Mouse (Mus musculus) hindbrain, embryonic 15.5 days (tissue): ENCODE results near the gene Homer3. TPM values are rescaled to one million over a fixed set of nuclear protein-coding genes. Genes with fewer than 3 reads are reported as not detected.

Experiments
- ATAC-seq: fragments of 200-750 bp; cut with Nextera tagmentation; 2 replicates; pipeline ENCODE4 v1.8.0; 2017; ENCODE audit warnings: low read depth, moderate number of reproducible peaks, moderate TSS enrichment; ENCODE audit not compliant: low FRiP score
- H3K27ac ChIP-seq: fragments of 300-500 bp; sonication (generic); replicated peaks from 2 replicates; pipeline ENCODE4 v1.5.1; 2015; ENCODE audit warnings: mild to moderate bottlenecking, inconsistent platforms
- H3K27me3 ChIP-seq: fragments of 300-500 bp; sonication (generic); 2 replicates; pipeline ENCODE4 v1.6.1; 2015; ENCODE audit warnings: control low read depth, inconsistent platforms
- H3K36me3 ChIP-seq: fragments of 300-500 bp; sonication (generic); 2 replicates; pipeline ENCODE4 v1.6.1; 2015; ENCODE audit warnings: control low read depth, inconsistent platforms
- H3K4me1 ChIP-seq: fragments of 300-500 bp; sonication (generic); replicated peaks from 2 replicates; pipeline ENCODE4 v1.6.1; 2015; ENCODE audit warnings: control low read depth, inconsistent platforms
- H3K4me2 ChIP-seq: fragments of 300-500 bp; sonication (generic); 2 replicates; pipeline ENCODE4 v1.6.1; 2015; ENCODE audit warnings: moderate library complexity, mild to moderate bottlenecking, inconsistent platforms
- H3K4me3 ChIP-seq: fragments of 300-500 bp; sonication (generic); 2 replicates; pipeline ENCODE4 v1.5.1; 2015; ENCODE audit warnings: mild to moderate bottlenecking, inconsistent platforms
- H3K9ac ChIP-seq: fragments of 300-500 bp; sonication (generic); 2 replicates; pipeline ENCODE4 v1.6.1; 2015; ENCODE audit warnings: inconsistent platforms
- H3K9me3 ChIP-seq: fragments of 300-500 bp; sonication (generic); 2 replicates; pipeline ENCODE4 v1.6.1; 2016; ENCODE audit warnings: control low read depth, inconsistent platforms
- WGBS: fragments of 180-500 bp; shearing (Covaris S2); methylation state at CpG from one replicate; pipeline ENCODE4 v1.1.7; 2015; 5-methylcytosine and 5-hydroxymethylcytosine counted together
- polyA plus RNA-seq: library from polyadenylated mRNA; unstranded; fragments of >200 nt; fragmentation: Nextera tagmentation; extraction: Ambion mirVana; gene quantifications from 2 replicates; pipeline ENCODE4 v1.2.1, GENCODE M21; 2015

Homer3 gene
- 30.8 and 36.5 TPM in 2 replicates for polyA plus RNA-seq

GRCm38 (mm10) chr8:70282603-70283135 is at the start of gene Homer3:
Gene Homer3 (plus strand): TSS chr8:70282827.
- Histone ChIP-seq H3K4me2 (peak within 1 kb of the TSS; percentile 95), H3K4me1 (peaks cover 22% of the 10 kb centered on the region), H3K9me3 (no peaks in the 10 kb centered on the region), H3K36me3 (peaks cover 20% of the 10 kb centered on the region), H3K27ac (peak within 1 kb of the TSS; percentile 65), H3K4me3 (peak within 1 kb of the TSS; percentile 75), H3K27me3 (no peaks in the 10 kb centered on the region), H3K9ac (peak within 1 kb of the TSS; percentile 73)
- under 1% methylated on average over 35 of the region's 36 CpGs for WGBS
- ATAC-seq = peak; percentile 86

DNA sequence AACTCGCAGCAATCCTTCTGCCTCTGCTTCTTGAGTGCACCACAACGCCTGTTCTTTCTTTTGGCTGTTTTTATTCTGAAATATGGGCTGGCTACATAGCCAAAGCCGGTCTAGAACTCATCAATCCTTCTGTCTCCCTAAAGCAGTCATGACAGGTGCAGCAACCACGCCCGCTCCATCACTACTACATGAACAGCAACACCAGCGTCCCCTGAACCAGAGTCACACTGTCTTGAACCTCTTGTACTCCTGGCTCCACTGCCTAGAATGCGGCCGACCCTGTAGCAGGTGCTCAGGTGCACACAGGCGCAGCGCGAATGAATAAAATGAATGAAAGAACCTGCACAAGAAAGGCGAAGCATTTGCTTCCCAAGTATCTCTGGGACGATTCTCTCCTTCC is 49.0 kb upstream of the Homer3 start:
- peak; percentile 32 for ATAC-seq
- Histone ChIP-seq H3K9me3 (no peaks in the 10 kb centered on the region), H3K27ac (peak overlapping the region; percentile 97), H3K36me3 (peaks cover 43% of the 10 kb centered on the region), H3K4me3 (peak overlapping the region; percentile 87), H3K9ac (peak overlapping the region; percentile 80), H3K4me2 (peak overlapping the region; percentile 63), H3K27me3 (no peaks in the 10 kb centered on the region), H3K4me1 (peaks cover 37% of the 10 kb centered on the region)
- 4% methylated on average over 13 of the region's 13 CpGs for WGBS

GRCm38 (mm10) chr8:70234080-70234780 is 48.4 kb upstream of the Homer3 start, which contains the start of the genes Sugp2 and Armc6:
Gene Sugp2 (plus strand): TSS chr8:70234226.
Gene Armc6 (minus strand): TSS chr8:70234466.
- peak within 1 kb of the TSS; percentile 63 for H3K4me2 ChIP-seq
- H3K27ac ChIP-seq = peak within 1 kb of the TSS; percentile 97
- no peaks in the 10 kb centered on the region for H3K27me3 ChIP-seq
- peak within 1 kb of the TSS; percentile 80 for H3K9ac ChIP-seq
- H3K4me3 ChIP-seq = peak within 1 kb of the TSS; percentile 87
- peaks cover 37% of the 10 kb centered on the region for H3K4me1 ChIP-seq
- WGBS = under 1% methylated on average over 66 of the region's 67 CpGs
- H3K36me3 ChIP-seq = peaks cover 44% of the 10 kb centered on the region
- peak; percentile 96 for ATAC-seq
- no peaks in the 10 kb centered on the region for H3K9me3 ChIP-seq

- Histone ChIP-seq H3K36me3 (peaks cover 39% of the 10 kb centered on the region), H3K27ac (peak overlapping the region; percentile 97), H3K9ac (peak overlapping the region; percentile 80), H3K4me2 (peak overlapping the region; percentile 63), H3K4me1 (peaks cover 37% of the 10 kb centered on the region), H3K4me3 (peak overlapping the region; percentile 87), H3K27me3 (no peaks in the 10 kb centered on the region), H3K9me3 (no peaks in the 10 kb centered on the region)
- under 1% methylated on average over 15 of the region's 15 CpGs for WGBS
- ATAC-seq = no peak
Measured at GRCm38 (mm10) chr8:70234781-70235128, 47.9 kb upstream of the Homer3 start.

DNA sequence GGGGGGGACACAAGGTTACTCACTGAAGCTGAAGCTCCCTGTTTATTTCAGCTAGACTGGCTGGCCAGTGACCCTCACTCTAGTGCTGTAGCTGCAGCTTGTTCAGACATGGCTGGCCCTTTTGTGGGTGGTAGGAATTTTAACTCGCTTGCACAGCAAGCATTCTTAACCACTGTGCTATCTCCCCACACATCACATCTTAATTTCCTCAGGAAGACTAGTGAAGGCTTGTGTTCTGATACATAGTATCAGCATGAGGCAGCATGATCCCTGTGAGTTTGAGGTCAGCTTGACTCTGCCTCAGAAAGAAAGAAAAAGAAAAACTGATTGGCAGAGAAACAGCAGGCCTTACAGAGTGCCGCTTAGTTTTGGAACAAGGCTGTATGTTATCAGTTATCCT is 44.8 kb upstream of the Homer3 start:
- Histone ChIP-seq H3K4me3 (no peak overlapping the region), H3K4me1 (peaks cover 27% of the 10 kb centered on the region), H3K9ac (no peak overlapping the region), H3K4me2 (no peak overlapping the region), H3K9me3 (no peaks in the 10 kb centered on the region), H3K27me3 (no peaks in the 10 kb centered on the region), H3K36me3 (peaks cover 50% of the 10 kb centered on the region), H3K27ac (no peak overlapping the region)
- 94% methylated on average over 2 of the region's 2 CpGs for WGBS
- ATAC-seq = no peak

- no peak for ATAC-seq
- 87% methylated on average over 5 of the region's 5 CpGs for WGBS
Measured at GRCm38 (mm10) chr8:70240642-70241041, 42.0 kb upstream of the Homer3 start.

GRCm38 (mm10) chr8:70246622-70247021 is 36.0 kb upstream of the Homer3 start:
- ATAC-seq = no peak
- no peaks in the 10 kb centered on the region for H3K9me3 ChIP-seq
- H3K4me3 ChIP-seq = no peak overlapping the region
- peaks cover 13% of the 10 kb centered on the region for H3K4me1 ChIP-seq
- peaks cover 79% of the 10 kb centered on the region for H3K36me3 ChIP-seq
- no peak overlapping the region for H3K27ac ChIP-seq
- no peak overlapping the region for H3K9ac ChIP-seq
- no peaks in the 10 kb centered on the region for H3K27me3 ChIP-seq
- 91% methylated on average over 6 of the region's 6 CpGs for WGBS
- no peak overlapping the region for H3K4me2 ChIP-seq

More at GRCm38 (mm10) chr8:70240642-70241041, 42.0 kb upstream of the Homer3 start:
- no peaks in the 10 kb centered on the region for H3K9me3 ChIP-seq
- no peak overlapping the region for H3K4me2 ChIP-seq
- no peak overlapping the region for H3K9ac ChIP-seq
- peaks cover 72% of the 10 kb centered on the region for H3K36me3 ChIP-seq
- no peak overlapping the region for H3K4me3 ChIP-seq
- no peak overlapping the region for H3K27ac ChIP-seq
- H3K4me1 ChIP-seq = peaks cover 22% of the 10 kb centered on the region
- no peaks in the 10 kb centered on the region for H3K27me3 ChIP-seq

- Histone ChIP-seq H3K4me3 (no peak overlapping the region), H3K27me3 (no peaks in the 10 kb centered on the region), H3K9me3 (no peaks in the 10 kb centered on the region), H3K27ac (no peak overlapping the region), H3K36me3 (peaks cover 81% of the 10 kb centered on the region), H3K4me1 (peaks cover 13% of the 10 kb centered on the region), H3K4me2 (no peak overlapping the region), H3K9ac (no peak overlapping the region)
- WGBS = 86% methylated on average over 3 of the region's 3 CpGs
- no peak for ATAC-seq
Measured at GRCm38 (mm10) chr8:70247841-70248240, 34.8 kb upstream of the Homer3 start.

DNA sequence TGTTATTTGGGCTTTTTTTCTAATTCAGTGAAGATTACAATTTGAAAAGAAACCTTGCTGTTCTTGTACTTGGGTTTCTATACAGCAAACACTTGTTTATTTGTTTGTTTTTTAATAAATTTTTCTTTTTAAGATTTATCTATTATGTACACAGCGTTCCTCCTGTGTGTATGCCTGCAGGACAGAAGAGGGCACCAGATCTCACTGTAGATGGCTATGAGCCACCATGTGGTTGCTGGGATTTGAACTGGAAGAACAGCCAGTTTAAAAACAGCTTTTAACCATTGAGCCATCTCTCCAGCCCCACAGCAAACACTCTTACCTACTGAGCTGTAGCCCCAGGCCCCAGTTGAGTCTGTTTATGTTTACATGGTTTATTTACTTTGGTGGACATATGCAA is 28.0 kb upstream of the Homer3 start:
- Histone ChIP-seq H3K4me3 (no peak overlapping the region), H3K4me2 (no peak overlapping the region), H3K9ac (no peak overlapping the region), H3K27ac (no peak overlapping the region), H3K9me3 (no peaks in the 10 kb centered on the region), H3K36me3 (peaks cover 97% of the 10 kb centered on the region), H3K4me1 (no peaks in the 10 kb centered on the region), H3K27me3 (no peaks in the 10 kb centered on the region)
- WGBS = 84% methylated on average over 1 of the region's 1 CpGs
- no peak for ATAC-seq

GRCm38 (mm10) chr8:70257456-70257855 is 25.2 kb upstream of the Homer3 start:
- no peaks in the 10 kb centered on the region for H3K27me3 ChIP-seq
- no peak for ATAC-seq
- H3K4me3 ChIP-seq = no peak overlapping the region
- no peak overlapping the region for H3K27ac ChIP-seq
- no peak overlapping the region for H3K9ac ChIP-seq
- peaks cover 96% of the 10 kb centered on the region for H3K36me3 ChIP-seq
- H3K9me3 ChIP-seq = no peaks in the 10 kb centered on the region
- no peaks in the 10 kb centered on the region for H3K4me1 ChIP-seq
- no peak overlapping the region for H3K4me2 ChIP-seq
- 93% methylated on average over 3 of the region's 3 CpGs for WGBS

DNA sequence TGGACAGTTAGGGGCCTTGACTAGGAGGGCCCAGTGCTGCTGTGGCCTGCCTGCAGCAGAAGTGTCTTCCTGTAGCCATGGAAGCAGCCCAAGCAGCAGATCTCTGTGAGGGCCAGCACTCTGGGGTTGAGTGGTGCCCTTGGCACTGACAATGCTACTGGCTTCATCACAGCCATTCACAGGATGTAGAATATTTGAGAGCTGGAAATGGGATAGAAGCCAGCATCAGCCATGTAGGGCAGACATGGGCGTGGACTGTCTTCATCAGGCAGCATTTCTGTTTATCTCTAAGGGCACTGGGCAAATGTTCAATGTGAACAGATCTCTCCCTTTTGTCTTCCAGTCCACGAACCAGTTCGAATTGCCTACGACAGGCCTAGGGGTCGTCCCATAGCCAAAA is 24.0 kb upstream of the Homer3 start:
- H3K27me3 ChIP-seq = no peaks in the 10 kb centered on the region
- WGBS = 90% methylated on average over 5 of the region's 5 CpGs
- H3K4me2 ChIP-seq = no peak overlapping the region
- H3K9me3 ChIP-seq = no peaks in the 10 kb centered on the region
- ATAC-seq = no peak
- H3K9ac ChIP-seq = no peak overlapping the region
- H3K4me1 ChIP-seq = no peaks in the 10 kb centered on the region
- H3K27ac ChIP-seq = no peak overlapping the region
- H3K4me3 ChIP-seq = no peak overlapping the region
- peaks cover 96% of the 10 kb centered on the region for H3K36me3 ChIP-seq

DNA sequence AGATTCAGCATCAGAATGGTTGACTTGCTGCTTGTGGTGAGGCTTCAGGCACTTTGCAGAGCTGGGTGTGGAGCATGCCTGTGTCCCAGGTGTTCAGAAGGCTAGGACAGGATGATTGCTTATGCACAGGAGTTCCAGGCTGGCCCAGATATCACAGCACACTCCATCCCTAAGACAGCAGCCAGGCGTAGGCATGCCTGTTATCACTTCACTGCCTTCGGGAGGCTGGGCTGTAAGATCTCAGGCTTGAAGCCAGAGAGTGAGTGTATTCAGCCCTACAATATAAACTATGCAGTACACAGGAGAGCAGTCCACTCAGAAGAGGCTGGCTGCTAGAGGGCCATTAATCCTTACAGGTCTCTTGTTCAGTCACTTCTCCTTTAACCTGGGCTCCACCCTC is 23.6 kb upstream of the Homer3 start:
- Histone ChIP-seq H3K4me3 (no peak overlapping the region), H3K4me1 (no peaks in the 10 kb centered on the region), H3K27me3 (no peaks in the 10 kb centered on the region), H3K36me3 (peaks cover 96% of the 10 kb centered on the region), H3K4me2 (no peak overlapping the region), H3K9ac (no peak overlapping the region), H3K27ac (no peak overlapping the region), H3K9me3 (no peaks in the 10 kb centered on the region)
- no peak for ATAC-seq
- WGBS = 89% methylated on average over 2 of the region's 2 CpGs
